Mouse (Mus musculus) embryonic fibroblast, embryonic 13.5 days (primary cell): ENCODE results near the gene Hsf4. TPM values are rescaled to one million over a fixed set of nuclear protein-coding genes. Genes with fewer than 3 reads are reported as not detected.
A peak's percentile ranks its signal among the peaks of the same experiment; 100 is the strongest.

Experiments
- H3K27ac ChIP-seq: 2 replicates; pipeline ENCODE4 v1.5.1; 2012; ENCODE audit warnings: low read length, control low read depth, inconsistent platforms; ENCODE audit not compliant: insufficient read depth
- H3K4me1 ChIP-seq: 2 replicates; pipeline ENCODE4 v1.6.1; 2011; ENCODE audit warnings: low read length; ENCODE audit not compliant: control insufficient read depth, insufficient read depth
- H3K4me3 ChIP-seq: 2 replicates; pipeline ENCODE4 v1.5.1; 2011; ENCODE audit warnings: mild to moderate bottlenecking, control low read depth, low read length; ENCODE audit not compliant: insufficient read depth
- CTCF ChIP-seq: IDR thresholded peaks from 2 replicates; pipeline ENCODE4 v1.5.1; 2011; ENCODE audit warnings: mild to moderate bottlenecking, control low read depth, low read length, moderate library complexity, borderline replicate concordance; ENCODE audit not compliant: insufficient read depth
- POLR2A ChIP-seq: IDR thresholded peaks from 2 replicates; pipeline ENCODE4 v1.6.1; 2011; ENCODE audit warnings: low read depth, mild to moderate bottlenecking, control low read depth, low read length, moderate library complexity
- polyA plus RNA-seq: library from polyadenylated mRNA; stranded (reverse); fragments of >200 nt; gene quantifications from 2 replicates; pipeline ENCODE4 v1.2.4, GENCODE M21; 2011; ENCODE audit warnings: low read depth; ENCODE audit not compliant: missing spikeins, insufficient read length

Gene Hsf4
- polyA plus RNA-seq, 1 experiment: 1.7 TPM

- no peaks in the 10 kb centered on the region for H3K4me1 ChIP-seq
- no peak overlapping the region for H3K27ac ChIP-seq
- TF ChIP-seq CTCF (no peak), POLR2A (no peak)
- no peak overlapping the region for H3K4me3 ChIP-seq
These were observed 22.9 kb downstream of the Hsf4 start for GRCm38 (mm10) chr8:105292471-105292870.

GRCm38 (mm10) chr8:105293405-105293804, 23.8 kb downstream of the Hsf4 start:
- TF ChIP-seq CTCF (no peak), POLR2A (no peak)
- H3K27ac ChIP-seq: no peak overlapping the region
- no peaks in the 10 kb centered on the region for H3K4me1 ChIP-seq
- no peak overlapping the region for H3K4me3 ChIP-seq

- H3K4me3 ChIP-seq: no peak overlapping the region
- H3K4me1 ChIP-seq: no peaks in the 10 kb centered on the region
- H3K27ac ChIP-seq: no peak overlapping the region
- TF ChIP-seq POLR2A: no peak
- TF ChIP-seq CTCF: no peak
These were observed 25.2 kb downstream of the Hsf4 start for GRCm38 (mm10) chr8:105294776-105295175.

- H3K27ac ChIP-seq: no peak overlapping the region
These were observed 25.7 kb downstream of the Hsf4 start for GRCm38 (mm10) chr8:105295256-105295655.

GRCm38 (mm10) chr8:105295895-105296573, 26.4 kb downstream of the Hsf4 start, which contains the start of gene Exoc3l:
Exoc3l (minus strand) TSS chr8:105296101.
- no peaks in the 10 kb centered on the region for H3K4me1 ChIP-seq
- H3K27ac ChIP-seq: no peak within 1 kb of the TSS
- peak within 1 kb of the TSS; percentile 62 for H3K4me3 ChIP-seq
- no peak for TF ChIP-seq CTCF
- no peak for TF ChIP-seq POLR2A

More at GRCm38 (mm10) chr8:105295256-105295655, 25.7 kb downstream of the Hsf4 start:
- Histone ChIP-seq H3K4me1 (no peaks in the 10 kb centered on the region), H3K4me3 (no peak overlapping the region)
- no peak for TF ChIP-seq POLR2A
- TF ChIP-seq CTCF: no peak

GRCm38 (mm10) chr8:105297511-105298192, 28.1 kb downstream of the Hsf4 start, which contains the start of gene E2f4:
E2f4 (plus strand) TSS chr8:105297663.
- Histone ChIP-seq H3K27ac (peak within 1 kb of the TSS; percentile 69), H3K4me1 (no peaks in the 10 kb centered on the region), H3K4me3 (peak within 1 kb of the TSS; percentile 77)
- no peak for TF ChIP-seq CTCF
- peak; percentile 58 for TF ChIP-seq POLR2A

- no peaks in the 10 kb centered on the region for H3K4me1 ChIP-seq
- TF ChIP-seq CTCF (no peak), POLR2A (no peak)
- peak overlapping the region; percentile 77 for H3K4me3 ChIP-seq
- peak overlapping the region; percentile 27; the same call in 1 of the 2 replicates for H3K27ac ChIP-seq
These were observed 29.0 kb downstream of the Hsf4 start for GRCm38 (mm10) chr8:105298351-105299252.

GRCm38 (mm10) chr8:105299962-105300361, 30.4 kb downstream of the Hsf4 start:
- TF ChIP-seq CTCF: no peak
- no peak for TF ChIP-seq POLR2A
- H3K4me3 ChIP-seq: no peak overlapping the region
- no peak overlapping the region for H3K27ac ChIP-seq
- H3K4me1 ChIP-seq: peaks cover 9% of the 10 kb centered on the region

- Histone ChIP-seq H3K4me3 (no peak overlapping the region), H3K4me1 (peaks cover 10% of the 10 kb centered on the region), H3K27ac (peak overlapping the region; percentile 14; the same call in 1 of the 2 replicates)
- TF ChIP-seq CTCF: no peak
- TF ChIP-seq POLR2A: no peak
These were observed 33.8 kb downstream of the Hsf4 start for GRCm38 (mm10) chr8:105303396-105303795.
